Mouse (Mus musculus): Measurements from ENCODE around the gene Rcor1. TPM values are rescaled to one million over a fixed set of nuclear protein-coding genes. Genes with fewer than 3 reads are reported as not detected.

Gene Rcor1
- polyA plus RNA-seq (2015; fragmentation: Nextera tagmentation; extraction: Ambion mirVana) = 4.4 and 5.3 TPM in 2 replicates

DNA sequence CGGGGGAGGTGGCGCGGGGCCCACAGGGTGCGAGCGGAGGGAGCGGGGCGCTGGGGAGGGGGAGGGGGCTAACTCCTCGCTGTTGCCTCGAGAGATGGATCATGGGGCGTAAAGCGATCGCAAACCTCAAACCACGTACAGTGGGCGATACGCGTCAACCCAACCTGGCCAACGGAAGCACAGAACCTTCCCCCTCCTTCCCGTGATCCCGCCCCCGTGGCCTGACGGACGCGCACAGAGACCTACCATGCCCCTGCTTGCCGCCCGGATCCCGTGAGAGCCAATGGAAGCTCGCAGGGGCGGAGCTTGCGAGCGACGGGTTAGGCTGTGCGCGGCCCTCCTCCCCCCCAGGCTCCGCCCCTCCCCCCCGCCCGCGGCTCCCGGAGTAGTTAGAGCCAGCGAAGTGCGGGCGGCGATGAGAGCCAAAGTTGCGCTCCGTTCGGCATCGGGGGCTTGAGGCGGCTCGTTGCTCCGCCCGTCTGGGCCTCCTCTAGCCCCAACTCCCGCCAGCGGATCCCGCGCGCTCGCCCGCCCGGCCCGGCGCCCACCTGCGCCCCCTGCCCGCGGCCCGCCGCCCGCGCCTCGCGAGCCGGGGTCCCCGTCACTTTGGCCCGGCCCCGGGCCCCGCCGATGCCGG lies at the start of gene Rcor1:
TSS of gene Rcor1 (plus strand) at position 376 of the 637 bp plus-strand sequence.
- peak within 1 kb of the TSS; percentile 91 for H3K9ac ChIP-seq (ENCODE audit: low read depth, low read length)
- peak; percentile 98 for ATAC-seq
- peak within 1 kb of the TSS; percentile 99 for H3K27ac ChIP-seq (ENCODE audit: low read length)
- H3K9me3 ChIP-seq (replicated peaks; ENCODE audit: control insufficient read depth, low read length, poor library complexity, severe bottlenecking) = no peaks in the 10 kb centered on the region
- H3K4me2 ChIP-seq (ENCODE audit: low read length) = peak within 1 kb of the TSS; percentile 91
- H3K4me3 ChIP-seq (ENCODE audit: low read depth, low read length) = peak within 1 kb of the TSS; percentile 96
- no peaks in the 10 kb centered on the region for H3K36me3 ChIP-seq (ENCODE audit: control insufficient read depth, insufficient read depth, low read length)
- no peaks in the 10 kb centered on the region for H3K27me3 ChIP-seq (ENCODE audit: control insufficient read depth, insufficient read depth, low read depth, low read length)
- peaks cover 19% of the 10 kb centered on the region for H3K4me1 ChIP-seq (ENCODE audit: control insufficient read depth, insufficient read depth, low read length)
- WGBS = under 1% methylated on average over 36 of the region's 76 CpGs

DNA sequence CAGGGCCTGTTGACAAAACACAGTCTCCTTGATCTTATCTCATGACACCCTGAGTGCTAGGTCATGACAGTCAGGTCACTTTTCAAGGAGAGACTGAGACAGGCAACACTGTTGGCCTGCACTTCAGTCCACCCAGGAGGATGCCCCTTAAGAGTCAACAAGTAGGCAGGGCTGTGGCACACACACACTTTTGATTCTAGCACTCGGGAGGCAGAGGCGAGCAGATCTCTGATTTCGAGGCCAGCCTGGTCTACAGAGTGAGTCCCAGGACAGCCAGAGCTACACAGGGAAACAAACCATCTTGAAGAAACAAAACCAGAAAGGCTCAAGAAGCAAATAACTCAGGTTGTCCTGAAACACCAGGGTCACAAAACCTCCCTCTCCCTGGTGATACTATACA lies 49.7 kb upstream of the Rcor1 start:
- ATAC-seq = no peak
- Histone ChIP-seq H3K27ac (ENCODE audit: low read length) (no peak overlapping the region), H3K36me3 (ENCODE audit: control insufficient read depth, insufficient read depth, low read length) (no peaks in the 10 kb centered on the region), H3K4me2 (ENCODE audit: low read length) (no peak overlapping the region), H3K9me3 (replicated peaks; ENCODE audit: control insufficient read depth, low read length, poor library complexity, severe bottlenecking) (no peaks in the 10 kb centered on the region), H3K4me3 (ENCODE audit: low read depth, low read length) (no peak overlapping the region), H3K27me3 (ENCODE audit: control insufficient read depth, insufficient read depth, low read depth, low read length) (no peaks in the 10 kb centered on the region), H3K4me1 (ENCODE audit: control insufficient read depth, insufficient read depth, low read length) (no peaks in the 10 kb centered on the region), H3K9ac (ENCODE audit: low read depth, low read length) (no peak overlapping the region)
- WGBS = 92% methylated on average over 3 of the region's 3 CpGs

DNA sequence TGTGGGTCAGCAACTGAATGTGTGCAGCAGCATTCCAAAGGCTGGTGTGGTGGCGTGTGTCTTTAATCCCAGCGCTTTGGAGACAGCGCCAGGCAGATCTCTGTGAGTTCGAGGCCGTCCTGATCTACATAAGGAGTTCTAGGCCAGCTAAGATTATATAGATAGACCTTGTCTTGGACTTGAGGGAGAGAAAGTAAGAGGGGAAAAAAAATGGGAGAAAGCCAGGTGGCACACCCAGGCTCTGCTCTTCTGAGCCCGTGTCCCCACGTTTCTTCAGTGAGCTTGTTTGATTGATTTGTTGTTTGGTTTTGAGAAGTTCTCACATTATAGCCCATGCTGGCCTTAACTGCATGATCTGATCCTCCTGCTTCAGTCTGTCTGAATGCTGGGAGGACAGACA lies 48.7 kb upstream of the Rcor1 start:
- Histone ChIP-seq H3K36me3 (ENCODE audit: control insufficient read depth, insufficient read depth, low read length) (no peaks in the 10 kb centered on the region), H3K4me2 (ENCODE audit: low read length) (no peak overlapping the region), H3K27ac (ENCODE audit: low read length) (no peak overlapping the region), H3K4me1 (ENCODE audit: control insufficient read depth, insufficient read depth, low read length) (no peaks in the 10 kb centered on the region), H3K4me3 (ENCODE audit: low read depth, low read length) (no peak overlapping the region), H3K9me3 (replicated peaks; ENCODE audit: control insufficient read depth, low read length, poor library complexity, severe bottlenecking) (no peaks in the 10 kb centered on the region), H3K27me3 (ENCODE audit: control insufficient read depth, insufficient read depth, low read depth, low read length) (no peaks in the 10 kb centered on the region), H3K9ac (ENCODE audit: low read depth, low read length) (no peak overlapping the region)
- ATAC-seq = no peak
- 91% methylated on average over 7 of the region's 7 CpGs for WGBS

DNA sequence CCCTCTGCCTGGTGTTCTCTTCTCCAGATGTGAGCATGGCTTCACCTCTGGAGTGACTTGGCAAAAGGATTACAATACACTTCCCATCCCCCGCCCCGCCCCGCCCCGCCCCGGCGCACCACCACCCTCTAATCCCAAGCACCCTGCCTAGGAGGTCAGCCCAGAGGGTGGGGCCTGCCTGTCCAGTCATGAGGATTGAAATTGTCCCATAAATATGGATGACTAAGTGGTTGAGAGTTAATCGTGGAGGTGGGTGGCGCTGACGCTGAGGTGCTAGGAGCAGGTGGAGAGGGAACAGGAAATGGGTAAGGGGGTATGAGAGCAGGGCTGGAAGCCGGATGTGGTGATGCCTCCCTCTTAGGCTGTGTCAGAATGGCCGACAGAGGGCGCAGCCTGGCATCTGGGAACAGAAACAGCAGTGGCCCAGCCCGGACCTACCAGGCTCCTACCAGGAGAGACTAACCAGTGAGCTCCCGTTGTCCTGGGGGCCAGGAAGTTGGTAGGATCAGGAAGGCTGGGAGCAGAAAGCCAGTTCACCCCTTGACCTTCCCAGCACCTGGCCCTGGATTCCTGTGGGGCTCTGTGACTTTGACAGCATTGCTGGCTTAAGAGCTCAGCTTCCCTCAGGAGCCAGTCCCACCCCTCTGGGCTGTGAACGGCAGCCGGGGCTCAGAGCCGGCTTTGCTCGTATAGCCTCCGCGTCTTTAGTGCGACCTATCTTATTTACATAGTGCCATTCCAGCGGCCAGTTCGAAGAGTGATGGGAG lies 47.6 kb upstream of the Rcor1 start:
- no peaks in the 10 kb centered on the region for H3K36me3 ChIP-seq (ENCODE audit: control insufficient read depth, insufficient read depth, low read length)
- H3K4me3 ChIP-seq (ENCODE audit: low read depth, low read length) = peak overlapping the region; percentile 45
- WGBS = 1% methylated on average over 23 of the region's 23 CpGs
- no peaks in the 10 kb centered on the region for H3K27me3 ChIP-seq (ENCODE audit: control insufficient read depth, insufficient read depth, low read depth, low read length)
- H3K9ac ChIP-seq (ENCODE audit: low read depth, low read length) = peak overlapping the region; percentile 66
- no peak overlapping the region; the same call in 1 of the 2 replicates for H3K27ac ChIP-seq (ENCODE audit: low read length)
- no peaks in the 10 kb centered on the region for H3K4me1 ChIP-seq (ENCODE audit: control insufficient read depth, insufficient read depth, low read length)
- peak overlapping the region; percentile 63 for H3K4me2 ChIP-seq (ENCODE audit: low read length)
- H3K9me3 ChIP-seq (replicated peaks; ENCODE audit: control insufficient read depth, low read length, poor library complexity, severe bottlenecking) = no peaks in the 10 kb centered on the region
- ATAC-seq = peak; percentile 86

DNA sequence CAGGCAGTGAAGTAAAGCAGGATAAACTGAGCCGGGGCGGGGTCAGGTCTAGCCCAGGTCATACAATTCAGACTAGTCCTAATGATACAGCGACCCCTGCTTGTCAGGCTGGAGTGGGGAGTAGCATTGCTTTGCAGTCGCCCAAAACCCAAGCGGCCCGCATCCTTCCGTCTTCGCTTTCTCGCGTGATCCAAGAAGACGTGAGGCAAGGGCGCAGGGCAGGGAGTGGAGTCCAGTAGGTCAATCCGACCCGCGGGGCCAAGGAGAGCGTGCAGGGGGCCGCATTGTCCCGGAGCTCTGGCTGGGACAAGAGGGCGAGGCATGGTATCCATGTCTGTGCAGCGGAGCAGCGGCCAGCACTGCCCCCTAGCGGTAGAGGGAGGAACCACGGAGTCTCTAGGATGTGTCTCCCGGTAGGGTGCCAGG lies 47.0 kb upstream of the Rcor1 start:
- peak; percentile 85 for ATAC-seq
- H3K4me3 ChIP-seq (ENCODE audit: low read depth, low read length) = peak overlapping the region; percentile 45
- peak overlapping the region; percentile 66 for H3K9ac ChIP-seq (ENCODE audit: low read depth, low read length)
- H3K36me3 ChIP-seq (ENCODE audit: control insufficient read depth, insufficient read depth, low read length) = no peaks in the 10 kb centered on the region
- H3K9me3 ChIP-seq (replicated peaks; ENCODE audit: control insufficient read depth, low read length, poor library complexity, severe bottlenecking) = no peaks in the 10 kb centered on the region
- H3K4me2 ChIP-seq (ENCODE audit: low read length) = peak overlapping the region; percentile 63
- no peaks in the 10 kb centered on the region for H3K4me1 ChIP-seq (ENCODE audit: control insufficient read depth, insufficient read depth, low read length)
- 1% methylated on average over 23 of the region's 24 CpGs for WGBS
- no peaks in the 10 kb centered on the region for H3K27me3 ChIP-seq (ENCODE audit: control insufficient read depth, insufficient read depth, low read depth, low read length)
- peak overlapping the region; percentile 29; the same call in 1 of the 2 replicates for H3K27ac ChIP-seq (ENCODE audit: low read length)

DNA sequence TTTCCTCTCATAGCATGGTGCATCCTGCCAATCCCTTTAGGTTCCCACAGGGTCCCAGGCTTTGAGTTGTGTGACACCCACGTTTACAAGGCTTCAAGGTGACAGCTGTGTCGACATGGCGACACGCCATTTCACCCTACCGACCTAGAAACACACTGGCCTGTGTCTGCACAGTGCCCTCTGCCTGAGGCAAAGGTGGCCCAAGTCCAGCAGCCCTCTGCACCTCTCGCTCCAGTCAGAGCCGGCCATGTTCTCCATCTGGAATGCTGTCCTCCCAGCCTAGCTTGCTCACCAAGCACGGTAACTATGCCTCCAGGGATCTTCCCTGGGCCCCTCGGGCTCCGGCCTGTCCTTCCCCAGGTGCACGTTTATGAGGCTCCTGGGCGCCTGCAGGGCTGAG lies 46.4 kb upstream of the Rcor1 start:
- H3K27me3 ChIP-seq (ENCODE audit: control insufficient read depth, insufficient read depth, low read depth, low read length) = no peaks in the 10 kb centered on the region
- WGBS = 82% methylated on average over 12 of the region's 12 CpGs
- H3K4me3 ChIP-seq (ENCODE audit: low read depth, low read length) = no peak overlapping the region
- H3K9me3 ChIP-seq (replicated peaks; ENCODE audit: control insufficient read depth, low read length, poor library complexity, severe bottlenecking) = no peaks in the 10 kb centered on the region; the same call in 1 of the 2 replicates
- H3K9ac ChIP-seq (ENCODE audit: low read depth, low read length) = no peak overlapping the region
- no peak overlapping the region; the same call in 1 of the 2 replicates for H3K4me2 ChIP-seq (ENCODE audit: low read length)
- ATAC-seq = no peak
- H3K27ac ChIP-seq (ENCODE audit: low read length) = no peak overlapping the region
- no peaks in the 10 kb centered on the region for H3K4me1 ChIP-seq (ENCODE audit: control insufficient read depth, insufficient read depth, low read length)
- H3K36me3 ChIP-seq (ENCODE audit: control insufficient read depth, insufficient read depth, low read length) = no peaks in the 10 kb centered on the region

DNA sequence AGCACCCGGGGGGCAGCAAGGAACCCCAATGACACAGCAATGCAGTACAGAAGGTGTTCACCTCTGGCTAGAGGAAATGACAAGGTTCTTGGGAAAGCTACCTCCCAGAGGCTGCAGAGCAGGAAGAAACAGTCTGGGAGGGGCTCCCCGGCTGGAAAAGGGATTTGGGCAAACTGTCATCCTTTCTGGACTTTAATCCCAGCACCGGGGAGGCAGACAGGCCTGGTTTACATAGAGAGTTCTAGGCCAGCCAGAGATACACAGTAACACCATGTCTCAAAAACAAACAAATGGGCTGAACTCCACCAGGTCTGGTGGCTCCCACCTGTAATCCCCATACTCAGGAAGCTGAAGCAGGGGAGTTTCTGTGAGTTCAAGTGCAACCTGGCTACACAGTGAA lies 45.9 kb upstream of the Rcor1 start:
- Histone ChIP-seq H3K36me3 (ENCODE audit: control insufficient read depth, insufficient read depth, low read length) (no peaks in the 10 kb centered on the region), H3K4me1 (ENCODE audit: control insufficient read depth, insufficient read depth, low read length) (no peaks in the 10 kb centered on the region), H3K4me2 (ENCODE audit: low read length) (no peak overlapping the region), H3K9ac (ENCODE audit: low read depth, low read length) (no peak overlapping the region), H3K9me3 (replicated peaks; ENCODE audit: control insufficient read depth, low read length, poor library complexity, severe bottlenecking) (no peaks in the 10 kb centered on the region; the same call in 1 of the 2 replicates), H3K4me3 (ENCODE audit: low read depth, low read length) (no peak overlapping the region), H3K27ac (ENCODE audit: low read length) (no peak overlapping the region), H3K27me3 (ENCODE audit: control insufficient read depth, insufficient read depth, low read depth, low read length) (no peaks in the 10 kb centered on the region)
- WGBS = 87% methylated on average over 3 of the region's 3 CpGs
- no peak for ATAC-seq

DNA sequence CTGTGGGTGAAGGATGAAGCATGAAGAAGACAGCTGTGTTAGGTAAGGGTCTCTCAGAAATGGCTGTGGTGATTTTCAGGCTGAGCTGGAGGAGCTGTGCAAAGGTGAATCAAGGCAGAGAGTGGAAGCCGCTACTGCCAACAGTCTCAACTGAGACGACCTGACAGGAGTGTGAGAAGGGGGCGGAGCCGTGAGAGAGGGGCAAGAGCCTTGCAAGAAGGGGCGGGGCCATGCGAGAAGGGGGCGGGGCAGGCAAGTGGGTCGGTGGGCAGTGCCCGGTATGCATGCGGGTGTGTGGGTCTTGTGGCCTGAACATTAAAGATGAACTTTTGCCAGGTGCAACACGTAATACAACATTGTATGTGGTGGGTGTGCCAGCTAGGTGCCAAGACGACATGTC lies 44.5 kb upstream of the Rcor1 start:
- no peak overlapping the region for H3K9ac ChIP-seq (ENCODE audit: low read depth, low read length)
- H3K4me1 ChIP-seq (ENCODE audit: control insufficient read depth, insufficient read depth, low read length) = no peaks in the 10 kb centered on the region
- H3K4me2 ChIP-seq (ENCODE audit: low read length) = no peak overlapping the region
- WGBS = 40% methylated on average over 12 of the region's 12 CpGs
- no peak overlapping the region for H3K27ac ChIP-seq (ENCODE audit: low read length)
- H3K27me3 ChIP-seq (ENCODE audit: control insufficient read depth, insufficient read depth, low read depth, low read length) = no peaks in the 10 kb centered on the region
- H3K36me3 ChIP-seq (ENCODE audit: control insufficient read depth, insufficient read depth, low read length) = no peaks in the 10 kb centered on the region
- ATAC-seq = no peak
- no peaks in the 10 kb centered on the region; the same call in 1 of the 2 replicates for H3K9me3 ChIP-seq (replicated peaks; ENCODE audit: control insufficient read depth, low read length, poor library complexity, severe bottlenecking)
- no peak overlapping the region for H3K4me3 ChIP-seq (ENCODE audit: low read depth, low read length)

DNA sequence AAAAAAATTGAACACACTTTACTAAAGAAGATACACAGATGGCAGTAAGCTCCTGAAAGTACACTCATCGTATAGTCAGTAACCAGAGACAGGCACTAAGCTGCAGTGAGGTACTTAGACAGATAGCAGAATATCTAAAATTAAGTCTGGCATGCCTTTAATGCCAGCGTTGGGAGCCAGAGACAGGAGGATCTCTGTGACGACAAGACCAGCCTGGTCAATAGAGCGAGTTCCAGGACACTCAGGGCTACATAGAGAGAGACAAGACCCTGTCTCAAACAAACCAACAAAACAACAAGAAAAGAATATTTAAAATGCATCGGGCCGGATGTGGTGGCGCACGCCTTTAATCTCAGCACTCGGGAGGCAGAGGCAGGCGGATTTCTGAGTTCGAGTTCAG lies 41.1 kb upstream of the Rcor1 start:
- Histone ChIP-seq H3K4me2 (ENCODE audit: low read length) (no peak overlapping the region), H3K27ac (ENCODE audit: low read length) (no peak overlapping the region), H3K4me1 (ENCODE audit: control insufficient read depth, insufficient read depth, low read length) (no peaks in the 10 kb centered on the region), H3K36me3 (ENCODE audit: control insufficient read depth, insufficient read depth, low read length) (no peaks in the 10 kb centered on the region), H3K9ac (ENCODE audit: low read depth, low read length) (no peak overlapping the region), H3K9me3 (replicated peaks; ENCODE audit: control insufficient read depth, low read length, poor library complexity, severe bottlenecking) (no peaks in the 10 kb centered on the region; the same call in 1 of the 2 replicates), H3K27me3 (ENCODE audit: control insufficient read depth, insufficient read depth, low read depth, low read length) (no peaks in the 10 kb centered on the region), H3K4me3 (ENCODE audit: low read depth, low read length) (no peak overlapping the region)
- ATAC-seq = no peak
- 97% methylated on average over 11 of the region's 11 CpGs for WGBS
